Mouse (Mus musculus) stomach, postnatal 0 days (tissue): ENCODE results near the gene Pde11a.

ENCODE experiments used
- CTCF ChIP-seq: IDR thresholded peaks from 2 replicates; pipeline ENCODE4 v1.5.1; 2016; ENCODE audit warnings: antibody characterized with exemption, low read depth, mild to moderate bottlenecking, moderate library complexity
- EP300 ChIP-seq: optimal IDR thresholded peaks from 2 replicates; pipeline ENCODE3; 2016; ENCODE audit warnings: antibody characterized with exemption

DNA sequence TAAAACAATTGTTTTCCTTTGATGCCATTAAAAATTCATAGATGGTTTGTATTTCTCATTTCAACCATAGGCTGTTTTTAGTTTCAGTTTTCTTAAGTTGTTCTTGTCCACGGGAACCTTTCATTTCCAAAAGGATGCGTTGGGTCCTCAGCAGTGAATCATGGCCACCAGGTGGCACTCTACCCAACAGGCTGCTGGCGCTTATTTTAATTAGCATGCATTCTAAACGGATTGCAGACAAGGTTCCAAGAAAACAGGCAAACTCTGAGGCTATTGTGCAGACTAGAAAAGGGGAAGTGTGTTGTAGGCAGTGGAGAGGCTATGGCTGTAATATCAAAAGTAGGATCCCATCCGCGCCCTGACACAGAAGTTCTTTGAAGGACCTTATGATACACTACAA is 83.7 kb downstream of the Pde11a start:
- peak; percentile 82 for TF ChIP-seq CTCF
- TF ChIP-seq EP300: no peak
